9 mouse cellular contexts compared by ENCODE assay signal in genomic region chr4:156342569-156343325, GRCm38 (mm10). TPM values are rescaled to one million over a fixed set of nuclear protein-coding genes. Genes with fewer than 3 reads are reported as not detected.
DNase-seq lines count a peak whose midpoint lies in the region; ATAC-seq and TF ChIP-seq lines count a peak whose summit lies in the region.
"Had no signal": no experiment of that assay in that cellular context is flagged by ENCODE, and none has a peak within 500 bp of the region (broad histone marks: within the 10 kb centered on the region; RNA-seq: fewer than 3 reads in every experiment).

No protein-coding gene starts in this region.

- no peak overlapping the region for H3K27ac ChIP-seq in CH12.LX (ENCODE audit: insufficient read depth, low read depth)
- H3K27ac ChIP-seq in hindbrain, embryonic 14.5 days: no peak overlapping the region
- no peak overlapping the region for H3K27ac ChIP-seq in midbrain, embryonic 11.5 days (ENCODE audit: low read depth, low read length)

- 91% methylated on average over 2 of the region's 2 CpGs for WGBS in hindbrain, embryonic 14.5 days
- WGBS in midbrain, embryonic 11.5 days: 85% methylated on average over 2 of the region's 2 CpGs

- TF ChIP-seq EP300 in CH12.LX (IDR thresholded peaks at IDR 0.05; ENCODE audit: low read length): no peak

- ATAC-seq in hindbrain, embryonic 14.5 days (ENCODE audit: low FRiP score): peak; percentile 62
- ATAC-seq in midbrain, embryonic 11.5 days (ENCODE audit: low FRiP score): peak; percentile 83

- no peak overlapping the region for H3K9ac ChIP-seq in CH12.LX (ENCODE audit: insufficient read depth, low read depth)
- H3K9ac ChIP-seq in hindbrain, embryonic 14.5 days: no peak overlapping the region
- no peak overlapping the region for H3K9ac ChIP-seq in midbrain, embryonic 11.5 days (ENCODE audit: low read length)

- H3K4me3 ChIP-seq in CH12.LX (replicated peaks in 1 of 3; ENCODE audit: low read depth in 2 of 3, low read length in 2 of 3, poor library complexity in 1 of 3): no peak overlapping the region
- H3K4me3 ChIP-seq in hindbrain, embryonic 14.5 days (replicated peaks; ENCODE audit: low read length): no peak overlapping the region
- H3K4me3 ChIP-seq in midbrain, embryonic 11.5 days (ENCODE audit: low read depth, low read length): no peak overlapping the region
- H3K4me3 ChIP-seq: myocyte had no signal

- H3K4me1 ChIP-seq in CH12.LX (ENCODE audit: control insufficient read depth in 1 of 2, insufficient read depth in 2 of 2): no peaks in the 10 kb centered on the region
- no peaks in the 10 kb centered on the region for H3K4me1 ChIP-seq in hindbrain, embryonic 14.5 days (replicated peaks; ENCODE audit: control insufficient read depth, insufficient read depth, low read length)
- H3K4me1 ChIP-seq in midbrain, embryonic 11.5 days (ENCODE audit: control insufficient read depth, insufficient read depth, low read length): no peaks in the 10 kb centered on the region

- H3K27me3 ChIP-seq in CH12.LX (replicated peaks): no peaks in the 10 kb centered on the region
- no peaks in the 10 kb centered on the region for H3K27me3 ChIP-seq in hindbrain, embryonic 14.5 days (ENCODE audit: control insufficient read depth, insufficient read depth, low read length)
- no peaks in the 10 kb centered on the region for H3K27me3 ChIP-seq in midbrain, embryonic 11.5 days (ENCODE audit: control insufficient read depth, insufficient read depth, low read length)

- H3K36me3 ChIP-seq in CH12.LX (replicated peaks in 1 of 2; ENCODE audit: control insufficient read depth in 1 of 2, insufficient read depth in 1 of 2, low read length in 1 of 2): no peaks in the 10 kb centered on the region
- no peaks in the 10 kb centered on the region for H3K36me3 ChIP-seq in hindbrain, embryonic 14.5 days (replicated peaks; ENCODE audit: control insufficient read depth, insufficient read depth)
- no peaks in the 10 kb centered on the region for H3K36me3 ChIP-seq in midbrain, embryonic 11.5 days (ENCODE audit: control insufficient read depth, insufficient read depth, low read length)

- DNase-seq in CH12.LX (ENCODE audit: extremely low read depth): peak; percentile 12
- DNase-seq in brain, embryonic 18.5 days (ENCODE audit: low read depth, low spot score): peak; percentile 18
- peak; percentile 62 for DNase-seq in hindbrain, embryonic 14.5 days (ENCODE audit: low spot score)
- DNase-seq in midbrain, embryonic 11.5 days (ENCODE audit: low spot score, missing footprints): peak; percentile 87
- no peak for DNase-seq in right cerebral cortex, adult 2 months (ENCODE audit: low spot score in 2 of 2)
- DNase-seq in kidney, adult 11 months: no peak
- no peak for DNase-seq in kidney, adult 8-10 months
- DNase-seq in spleen, postnatal 36 days (ENCODE audit: low spot score in 2 of 2): no peak

- no peak for TF ChIP-seq POLR2A in CH12.LX (IDR thresholded peaks at IDR 0.05; ENCODE audit: low read depth, low read length)

- in situ Hi-C loops in CH12.LX (cut with MboI; ENCODE audit: low pct_ligation_motif_present, low pct_unique_long_range_greater_than_20kb, low sequenced_read_pairs): no loop called here

- H3K4me2 ChIP-seq in CH12.LX (ENCODE audit: insufficient read depth, low read depth, poor library complexity, severe bottlenecking): no peak overlapping the region
- no peak overlapping the region for H3K4me2 ChIP-seq in hindbrain, embryonic 14.5 days (replicated peaks)
- H3K4me2 ChIP-seq in midbrain, embryonic 11.5 days: no peak overlapping the region

- no peaks in the 10 kb centered on the region for H3K79me2 ChIP-seq in CH12.LX (replicated peaks; ENCODE audit: control insufficient read depth, extremely low read depth, insufficient read depth, poor library complexity, severe bottlenecking)

- dilution Hi-C loops in CH12.LX (cut with MboI; ENCODE audit: extremely low pct_ligation_motif_present, extremely low pct_unique_long_range_greater_than_20kb, low sequenced_read_pairs): no loop called here

- TF ChIP-seq RAD21 in CH12.LX (IDR thresholded peaks at IDR 0.05; ENCODE audit: low read depth, low read length): no peak

- no peak for TF ChIP-seq CTCF in CH12.LX (conservative IDR thresholded peaks at IDR 0.05 in 1 of 2, IDR thresholded peaks at IDR 0.05 in 1 of 2; ENCODE audit: low read depth in 2 of 2, low read length in 2 of 2)

- H3K9me3 ChIP-seq in CH12.LX (replicated peaks; ENCODE audit: low read length): peaks cover 11% of the 10 kb centered on the region
- peaks cover 35% of the 10 kb centered on the region for H3K9me3 ChIP-seq in hindbrain, embryonic 14.5 days (ENCODE audit: control insufficient read depth, low read length)
- peaks cover 27% of the 10 kb centered on the region for H3K9me3 ChIP-seq in midbrain, embryonic 11.5 days (ENCODE audit: control insufficient read depth, low read length)

TF ChIP-seq in CH12.LX, 34 proteins besides CTCF, POLR2A, EP300 and RAD21:
- TF ChIP-seq NRF1 (IDR thresholded peaks at IDR 0.05; ENCODE audit: low read depth, low read length): no peak
- no peak for TF ChIP-seq MAFK (IDR thresholded peaks at IDR 0.05; ENCODE audit: insufficient replicate concordance, low read length)
- TF ChIP-seq CHD1 (IDR thresholded peaks at IDR 0.05; ENCODE audit: low read depth, low read length): no peak
- no peak for TF ChIP-seq UBTF (IDR thresholded peaks at IDR 0.05; ENCODE audit: low read depth, low read length)
- TF ChIP-seq TBP (conservative IDR thresholded peaks at IDR 0.05; ENCODE audit: low read depth, low read length): no peak
- no peak for TF ChIP-seq HCFC1 (IDR thresholded peaks at IDR 0.05; ENCODE audit: low read depth, low read length)
- TF ChIP-seq GABPA (IDR thresholded peaks at IDR 0.05; ENCODE audit: insufficient replicate concordance, low read depth, low read length): no peak
- TF ChIP-seq MEF2A (IDR thresholded peaks at IDR 0.05; ENCODE audit: borderline replicate concordance, low read depth, low read length): no peak
- TF ChIP-seq USF2 (conservative IDR thresholded peaks at IDR 0.05; ENCODE audit: low read depth, low read length): no peak
- TF ChIP-seq SMC3 (IDR thresholded peaks at IDR 0.05; ENCODE audit: low read depth, low read length): no peak
- no peak for TF ChIP-seq JUND (conservative IDR thresholded peaks at IDR 0.05; ENCODE audit: low read depth, low read length)
- TF ChIP-seq CHD2 (IDR thresholded peaks at IDR 0.05; ENCODE audit: low read length): no peak
- TF ChIP-seq ZC3H11A (IDR thresholded peaks at IDR 0.05; ENCODE audit: low read depth, low read length): no peak
- no peak for TF ChIP-seq KAT2A (IDR thresholded peaks at IDR 0.05; ENCODE audit: insufficient replicate concordance, low read length)
- no peak for TF ChIP-seq TCF12 (IDR thresholded peaks at IDR 0.05; ENCODE audit: low read depth, low read length)
- no peak for TF ChIP-seq USF1 (IDR thresholded peaks at IDR 0.05; ENCODE audit: low read depth, low read length)
- TF ChIP-seq PAX5 (IDR thresholded peaks at IDR 0.05; ENCODE audit: low read length): no peak
- no peak for TF ChIP-seq POLR2AphosphoS2 (IDR thresholded peaks at IDR 0.05; ENCODE audit: low read depth, low read length)
TF ChIP-seq in CH12.LX: peak in this region for 0.

RNA-seq across cellular contexts. Expression of gene Vmn2r-ps159, which starts 11.8 kb away (rescaled TPM):
- total RNA-seq in CH12.LX (2012; rRNA removed): 0.04 TPM in 1 of 2 replicates, not detected in the other
- not detected in 2 replicates for total RNA-seq in CH12.LX (2014; rRNA removed)
- not detected in 2 replicates for polyA plus RNA-seq in CH12.LX (2012; ENCODE audit: insufficient read length, low read depth)
- not detected in 2 replicates for polyA plus RNA-seq in hindbrain, embryonic 14.5 days (2014; fragmentation: Nextera tagmentation; extraction: Ambion mirVana)
- not detected in 2 replicates for polyA plus RNA-seq in midbrain, embryonic 11.5 days (2014; fragmentation: Nextera tagmentation; extraction: Ambion mirVana)
- polyA plus RNA-seq: myocyte had no signal

Comparison
In these comparisons a context has a peak if more than half of its experiments do, and no peak if none do; other contexts are left out.
1. DNase-seq: peak in CH12.LX (single experiment), brain, embryonic 18.5 days (single experiment), hindbrain, embryonic 14.5 days (single experiment) and midbrain, embryonic 11.5 days (single experiment); none in right cerebral cortex, adult 2 months (0 of 2), kidney, adult 11 months (single experiment), kidney, adult 8-10 months (0 of 2) and spleen, postnatal 36 days (0 of 2).